Comparison of ENCODE assay signal across 12 mouse cellular contexts in genomic region chr6:97101958-97102702, GRCm38 (mm10). TPM values are rescaled to one million over a fixed set of nuclear protein-coding genes. Genes with fewer than 3 reads are reported as not detected.
DNase-seq lines count a peak whose midpoint lies in the region; ATAC-seq and TF ChIP-seq lines count a peak whose summit lies in the region.
"Had no signal": no experiment of that assay in that cellular context is flagged by ENCODE, and none has a peak within 500 bp of the region (broad histone marks: within the 10 kb centered on the region; RNA-seq: fewer than 3 reads in every experiment).

No protein-coding gene starts in this region.

- no peak for TF ChIP-seq EP300 in liver, postnatal 0 days (IDR thresholded peaks at IDR 0.05; ENCODE audit: low read depth)

- H3K27me3 ChIP-seq in hindbrain, embryonic 10.5 days (ENCODE audit: insufficient read depth, poor library complexity, severe bottlenecking) = 0 out of 2 replicates have a peak, but pooled peaks cover 3% of the 10 kb centered on the region
- peaks cover 12% of the 10 kb centered on the region; the same call in 1 of the 2 replicates for H3K27me3 ChIP-seq in midbrain, embryonic 13.5 days
- H3K27me3 ChIP-seq in liver, postnatal 0 days (ENCODE audit: insufficient read depth, low read length) = peaks cover 6% of the 10 kb centered on the region; the same call in 1 of the 2 replicates
- H3K27me3 ChIP-seq: embryonic facial prominence, embryonic 15.5 days had no signal

- WGBS in hindbrain, embryonic 10.5 days = 3% methylated on average over 15 of the region's 15 CpGs
- WGBS in midbrain, embryonic 13.5 days = 2% methylated on average over 15 of the region's 15 CpGs
- 8% methylated on average over 15 of the region's 15 CpGs for WGBS in liver, postnatal 0 days (ENCODE audit: insufficient replicate concordance)

- H3K9me3 ChIP-seq in hindbrain, embryonic 10.5 days = no peaks in the 10 kb centered on the region
- no peaks in the 10 kb centered on the region for H3K9me3 ChIP-seq in midbrain, embryonic 13.5 days
- H3K9me3 ChIP-seq in liver, postnatal 0 days (ENCODE audit: low read length) = no peaks in the 10 kb centered on the region
- H3K9me3 ChIP-seq: embryonic facial prominence, embryonic 15.5 days; liver, embryonic 15.5 days had no signal

- no peak for TF ChIP-seq CTCF in liver, postnatal 0 days (IDR thresholded peaks at IDR 0.05; ENCODE audit: low read depth)

- intact Hi-C loops in left cerebral cortex, postnatal 14 days (cut with DNase I) = no loop called here
- intact Hi-C loops in left cerebral cortex, postnatal 4 days (cut with DNase I) = loop anchor here (10.0 kb wide), 1 partner anchor 1617 kb away; no protein-coding TSS in a partner anchor

- 0 out of 2 replicates have a peak overlapping the region, but pooled peaks have one; percentile 17 for H3K9ac ChIP-seq in midbrain, embryonic 13.5 days (replicated peaks)
- no peak overlapping the region for H3K9ac ChIP-seq in liver, postnatal 0 days (replicated peaks)
- H3K9ac ChIP-seq: embryonic facial prominence, embryonic 15.5 days; liver, embryonic 15.5 days had no signal

- DNase-seq in ES-CJ7 (ENCODE audit: low read depth, low spot score) = peak; percentile 99
- DNase-seq in ZHBTc4 (ENCODE audit: low read depth, low spot score) = peak; percentile 97
- peak; percentile 68 for DNase-seq in hindbrain, embryonic 10.5 days (ENCODE audit: low spot score)
- no peak for DNase-seq in left cerebral cortex, postnatal 14 days (ENCODE audit: low spot score in 2 of 2)
- DNase-seq in liver, postnatal 0 days = no peak
- no peak for DNase-seq in left cerebral cortex, postnatal 4 days
- DNase-seq: gastrocnemius, postnatal 36 days; kidney, postnatal 10 days had no signal

- peak; percentile 57 for ATAC-seq in midbrain, embryonic 13.5 days
- no peak for ATAC-seq in liver, postnatal 0 days

- peak overlapping the region; percentile 40 for H3K4me3 ChIP-seq in hindbrain, embryonic 10.5 days
- no peak overlapping the region for H3K4me3 ChIP-seq in midbrain, embryonic 13.5 days (replicated peaks)
- H3K4me3 ChIP-seq in liver, postnatal 0 days (ENCODE audit: low read depth, low read length) = no peak overlapping the region
- H3K4me3 ChIP-seq: embryonic facial prominence, embryonic 15.5 days; liver, embryonic 15.5 days; myocyte had no signal

- no peaks in the 10 kb centered on the region for H3K36me3 ChIP-seq in hindbrain, embryonic 10.5 days
- no peaks in the 10 kb centered on the region for H3K36me3 ChIP-seq in midbrain, embryonic 13.5 days
- no peaks in the 10 kb centered on the region for H3K36me3 ChIP-seq in liver, postnatal 0 days (replicated peaks; ENCODE audit: insufficient read depth, low read length)
- H3K36me3 ChIP-seq: embryonic facial prominence, embryonic 15.5 days; liver, embryonic 15.5 days had no signal

- H3K27ac ChIP-seq in hindbrain, embryonic 10.5 days = peak overlapping the region; percentile 84
- H3K27ac ChIP-seq in midbrain, embryonic 13.5 days = no peak overlapping the region
- H3K27ac ChIP-seq in liver, postnatal 0 days (ENCODE audit: low read depth) = no peak overlapping the region
- H3K27ac ChIP-seq: embryonic facial prominence, embryonic 15.5 days; liver, embryonic 15.5 days had no signal

- H3K4me2 ChIP-seq in midbrain, embryonic 13.5 days (replicated peaks) = peak overlapping the region; percentile 35
- no peak overlapping the region for H3K4me2 ChIP-seq in liver, postnatal 0 days (ENCODE audit: low read depth, low read length)
- H3K4me2 ChIP-seq: liver, embryonic 15.5 days had no signal

- peaks cover 37% of the 10 kb centered on the region for H3K4me1 ChIP-seq in hindbrain, embryonic 10.5 days (replicated peaks)
- peaks cover 22% of the 10 kb centered on the region for H3K4me1 ChIP-seq in midbrain, embryonic 13.5 days (replicated peaks)
- H3K4me1 ChIP-seq in liver, postnatal 0 days (ENCODE audit: insufficient read depth) = no peaks in the 10 kb centered on the region
- H3K4me1 ChIP-seq: liver, embryonic 15.5 days had no signal

RNA-seq across cellular contexts. Expression of gene Fam19a4, which starts 41.9 kb away (rescaled TPM):
- 3.7 and 5.7 TPM in 2 replicates for polyA plus RNA-seq in hindbrain, embryonic 10.5 days (2016; fragmentation: Nextera tagmentation; extraction: Ambion mirVana)
- polyA plus RNA-seq in midbrain, embryonic 13.5 days (2015; fragmentation: Nextera tagmentation; extraction: Ambion mirVana) = 7.0 and 7.5 TPM in 2 replicates
- under 1 TPM; 0.44 to 0.47 TPM for total RNA-seq in left cerebral cortex, postnatal 14 days (2021)
- not detected in 2 replicates for polyA plus RNA-seq in liver, postnatal 0 days (2015; fragmentation: Nextera tagmentation; extraction: Ambion mirVana)
- total RNA-seq in left cerebral cortex, postnatal 4 days (2021) = under 1 TPM; 0.50 to 0.70 TPM
- polyA plus RNA-seq: liver, embryonic 15.5 days; myocyte had no signal

RNA-seq across cellular contexts. Expression of gene Eogt, which starts 46.9 kb away (rescaled TPM):
- polyA plus RNA-seq in hindbrain, embryonic 10.5 days (2016; fragmentation: Nextera tagmentation; extraction: Ambion mirVana) = 8.7 and 11.0 TPM in 2 replicates
- polyA plus RNA-seq in midbrain, embryonic 13.5 days (2015; fragmentation: Nextera tagmentation; extraction: Ambion mirVana) = 7.8 and 9.7 TPM in 2 replicates
- 10 to 100 TPM; 38.6 to 41.3 TPM for total RNA-seq in left cerebral cortex, postnatal 14 days (2021)
- polyA plus RNA-seq in liver, postnatal 0 days (2015; fragmentation: Nextera tagmentation; extraction: Ambion mirVana) = 1.0 and 1.8 TPM in 2 replicates
- 10 to 100 TPM; 32.4 to 38.5 TPM for total RNA-seq in left cerebral cortex, postnatal 4 days (2021)

Comparison
In these comparisons a context has a peak if more than half of its experiments do, and no peak if none do; other contexts are left out.
1. DNase-seq: peak in ES-CJ7 (single experiment), ZHBTc4 (single experiment) and hindbrain, embryonic 10.5 days (single experiment); none in left cerebral cortex, postnatal 14 days (0 of 2), liver, postnatal 0 days (single experiment) and left cerebral cortex, postnatal 4 days (single experiment).